Mouse (Mus musculus): ENCODE measurements around the gene Iqgap1. TPM values are rescaled to one million over a fixed set of nuclear protein-coding genes. Genes with fewer than 3 reads are reported as not detected.

The Iqgap1 gene
- total RNA-seq, 2 experiments from 2014 or later = 26.3 TPM

DNA sequence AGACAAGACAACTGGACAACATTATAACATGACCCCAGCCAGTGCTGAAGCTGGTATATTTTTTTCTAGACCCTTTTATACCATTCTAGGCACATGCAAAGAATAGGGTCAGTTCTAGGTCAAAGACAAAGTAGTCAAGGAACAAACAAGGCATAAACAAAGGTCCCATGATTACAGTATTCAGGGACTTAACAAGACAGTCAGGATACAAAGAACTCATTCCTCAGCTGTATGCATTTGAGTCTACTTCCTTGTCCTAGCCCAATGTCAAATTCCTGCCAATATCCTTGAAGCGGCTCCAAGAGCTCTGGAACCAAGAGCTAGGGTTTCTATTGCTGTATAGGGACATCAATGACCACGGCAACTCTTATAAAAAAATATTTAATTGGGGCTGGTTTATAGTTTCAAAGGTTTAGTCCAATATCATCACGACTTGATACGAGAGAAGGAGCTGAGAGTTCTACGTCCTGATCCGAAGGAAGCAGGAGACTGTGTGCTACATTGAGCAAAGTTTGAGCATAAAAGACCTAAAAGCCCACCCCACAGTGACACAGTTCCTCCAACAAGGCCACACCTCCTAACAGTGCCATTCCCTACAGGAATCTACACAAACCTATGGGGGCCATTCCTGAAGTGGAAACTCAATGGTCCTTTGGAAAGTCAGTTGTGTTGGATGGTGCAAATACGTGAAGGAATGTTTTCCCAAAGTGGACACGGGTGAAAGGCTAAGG, 18.3 kb upstream of the Iqgap1 start:
- no peak for DNase-seq (ENCODE audit: low spot score in 2 of 2)

DNA sequence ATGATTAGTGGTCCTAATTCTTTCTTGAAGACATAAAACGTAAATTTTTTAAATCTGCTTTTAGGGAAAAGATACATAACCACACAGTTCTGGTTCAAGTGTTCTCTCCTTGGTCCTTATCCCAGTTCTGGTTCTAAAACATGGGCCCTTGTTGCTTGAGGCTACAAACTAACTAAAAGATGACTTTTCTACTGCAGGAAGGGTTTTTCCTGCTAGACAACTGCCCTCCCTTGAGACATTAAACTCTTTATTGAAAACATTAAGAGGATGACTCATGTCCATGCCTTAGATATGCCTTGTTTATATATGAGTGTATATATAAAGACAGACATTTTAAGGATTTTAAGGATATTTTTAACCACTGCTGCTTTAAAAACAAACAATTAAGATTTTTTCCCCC, 17.4 kb upstream of the Iqgap1 start:
- no peak for DNase-seq (ENCODE audit: low spot score in 2 of 2)

DNA sequence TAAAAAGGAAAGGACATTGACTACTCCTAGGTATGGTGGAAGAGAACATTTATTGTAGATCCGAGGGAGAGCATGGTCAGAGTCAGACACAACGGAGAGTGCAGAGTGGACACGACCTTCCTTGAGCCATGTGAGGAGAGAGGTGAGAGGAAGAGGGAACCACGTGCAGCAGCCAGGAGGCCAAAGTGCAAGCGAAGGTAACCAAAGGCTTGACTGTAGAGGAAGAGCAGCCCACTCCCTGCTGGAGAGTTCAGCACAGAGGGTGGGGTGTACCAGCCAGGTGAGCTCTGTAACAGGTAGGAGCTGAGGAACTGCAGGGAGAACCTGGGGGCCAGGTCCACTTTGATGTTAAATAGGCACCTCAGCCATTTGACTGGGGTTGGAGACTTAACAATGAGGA, 16.4 kb upstream of the Iqgap1 start:
- DNase-seq (ENCODE audit: low spot score in 2 of 2) = no peak

DNA sequence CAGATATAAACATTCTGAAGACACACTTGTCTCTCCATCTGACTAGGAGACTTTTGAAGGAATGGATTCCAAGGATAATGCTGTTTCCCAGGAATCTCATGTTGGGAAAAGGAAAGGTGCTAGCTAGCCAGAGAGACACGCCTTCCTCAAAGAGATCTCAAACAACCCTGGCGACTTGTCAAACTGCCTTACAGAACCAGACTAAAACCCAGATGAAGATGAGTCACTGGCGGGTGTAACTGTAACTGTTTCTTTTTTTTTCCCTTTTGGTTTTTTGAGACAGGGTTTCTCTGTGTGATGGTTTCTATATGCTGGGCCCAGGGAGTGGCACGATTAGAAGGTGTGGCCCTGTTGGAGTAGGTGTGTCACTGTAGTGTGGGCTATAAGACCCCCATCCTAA, 15.2 kb upstream of the Iqgap1 start:
- DNase-seq (ENCODE audit: low spot score in 2 of 2) = no peak

DNA sequence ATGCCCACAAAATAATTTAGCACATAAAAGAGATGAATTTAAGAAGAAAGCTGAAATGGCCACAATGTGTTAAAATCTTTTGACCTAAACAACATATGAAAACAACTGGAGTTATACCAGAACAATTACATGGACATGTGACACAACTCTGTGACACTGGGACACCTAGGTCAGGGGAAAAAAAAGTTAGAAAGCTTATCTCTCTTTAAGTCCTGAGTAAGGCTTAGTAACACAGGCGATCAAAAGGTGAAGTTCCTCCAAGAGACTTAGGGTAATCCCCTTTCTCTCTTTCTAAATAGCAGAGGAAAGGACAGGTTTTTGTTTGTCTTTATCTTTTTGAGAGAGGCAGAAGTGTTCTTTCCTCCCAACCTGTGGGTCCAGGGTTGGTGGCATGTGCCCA, 14.5 kb upstream of the Iqgap1 start:
- DNase-seq (ENCODE audit: low spot score in 2 of 2) = no peak

DNA sequence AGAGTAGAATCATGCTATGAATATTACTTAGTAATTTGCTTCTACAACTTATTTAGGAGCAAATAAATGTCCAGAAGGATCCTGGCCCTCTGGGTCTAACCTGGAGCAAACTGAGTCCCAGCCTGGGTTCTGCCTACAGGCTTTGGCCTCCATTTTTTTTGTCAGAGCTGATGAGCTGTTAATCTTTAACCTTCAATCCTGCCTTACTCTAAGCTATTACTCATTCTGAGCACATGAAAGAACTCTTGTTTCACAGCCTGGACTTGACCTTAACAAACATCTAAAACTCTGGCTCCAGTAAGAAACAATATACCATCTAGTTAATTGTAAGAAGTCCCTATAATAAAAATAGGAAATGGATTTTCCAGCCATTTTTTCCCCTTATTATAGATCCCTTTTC, 14.0 kb upstream of the Iqgap1 start:
- DNase-seq (ENCODE audit: low spot score in 2 of 2) = no peak

DNA sequence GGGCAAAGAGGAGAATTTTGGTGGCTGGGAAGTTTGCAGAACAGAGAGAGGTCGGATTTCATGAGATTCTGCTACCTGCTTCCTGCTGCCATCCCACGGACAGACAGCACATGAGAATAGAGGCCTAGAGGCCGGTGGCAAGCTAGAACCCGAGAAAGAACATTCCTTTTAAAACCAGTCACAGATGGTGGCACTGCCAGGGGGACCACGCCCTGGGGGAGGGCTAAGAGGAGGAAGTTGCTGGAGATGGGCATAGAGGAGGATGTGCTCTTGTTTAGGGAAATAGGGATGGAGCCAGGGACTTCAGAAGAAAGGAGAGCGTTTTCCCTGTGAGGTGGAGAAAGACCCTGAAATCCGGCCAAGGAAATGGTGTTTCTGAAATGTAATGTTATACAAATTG, 12.5 kb upstream of the Iqgap1 start:
- DNase-seq (ENCODE audit: low spot score in 2 of 2) = no peak

DNA sequence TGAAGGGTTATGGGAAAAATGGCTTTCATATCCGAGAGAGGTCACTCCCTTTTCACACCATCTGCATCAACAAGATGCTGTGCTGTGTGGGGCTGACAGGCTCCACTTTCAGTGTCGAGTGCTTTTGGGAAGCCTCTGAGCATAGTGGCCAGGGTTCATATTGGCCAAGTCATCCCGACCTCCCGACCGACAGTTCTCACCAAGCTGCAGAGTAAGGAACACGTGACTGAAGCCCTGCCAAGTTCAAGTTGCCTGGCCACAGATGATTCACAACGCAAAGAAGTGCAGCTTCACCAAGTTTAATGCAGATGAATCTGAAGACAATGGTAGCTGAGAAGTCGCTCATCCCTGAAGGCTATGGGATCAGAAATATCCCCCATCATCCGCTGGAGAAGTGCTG, 12.0 kb upstream of the Iqgap1 start:
- no peak for DNase-seq (ENCODE audit: low spot score in 2 of 2)

DNA sequence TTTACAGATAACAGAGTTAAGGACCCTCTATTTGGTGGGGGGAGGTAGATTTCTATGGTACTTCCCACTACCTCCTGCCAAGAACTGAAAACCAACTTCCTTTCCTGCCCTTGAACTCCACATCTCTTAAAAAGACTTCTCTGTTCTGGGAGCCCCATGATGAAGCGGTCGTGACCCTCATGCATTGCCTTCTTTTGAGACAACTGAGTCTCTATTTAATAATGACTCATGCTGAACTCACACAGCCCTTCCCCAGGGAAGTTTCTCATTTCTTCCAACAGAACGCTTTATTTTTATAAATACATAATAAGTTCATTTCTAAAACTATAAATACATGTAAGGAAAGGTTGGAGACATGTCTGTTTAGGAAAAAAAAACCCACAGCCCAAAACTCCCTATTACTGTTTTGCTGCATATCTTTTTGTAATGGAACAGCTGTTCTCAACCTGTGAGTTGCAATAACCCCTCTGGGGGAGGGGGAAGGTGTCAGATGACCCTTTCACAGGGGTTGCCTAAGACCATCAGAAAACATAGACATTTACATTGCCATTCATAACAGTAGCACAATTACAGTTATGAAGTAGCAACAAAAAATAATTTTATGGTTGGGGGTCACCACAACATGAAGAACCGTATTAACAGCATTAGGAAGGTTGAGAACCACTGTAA, 10.3 kb upstream of the Iqgap1 start:
- no peak for DNase-seq (ENCODE audit: low spot score in 2 of 2)

DNA sequence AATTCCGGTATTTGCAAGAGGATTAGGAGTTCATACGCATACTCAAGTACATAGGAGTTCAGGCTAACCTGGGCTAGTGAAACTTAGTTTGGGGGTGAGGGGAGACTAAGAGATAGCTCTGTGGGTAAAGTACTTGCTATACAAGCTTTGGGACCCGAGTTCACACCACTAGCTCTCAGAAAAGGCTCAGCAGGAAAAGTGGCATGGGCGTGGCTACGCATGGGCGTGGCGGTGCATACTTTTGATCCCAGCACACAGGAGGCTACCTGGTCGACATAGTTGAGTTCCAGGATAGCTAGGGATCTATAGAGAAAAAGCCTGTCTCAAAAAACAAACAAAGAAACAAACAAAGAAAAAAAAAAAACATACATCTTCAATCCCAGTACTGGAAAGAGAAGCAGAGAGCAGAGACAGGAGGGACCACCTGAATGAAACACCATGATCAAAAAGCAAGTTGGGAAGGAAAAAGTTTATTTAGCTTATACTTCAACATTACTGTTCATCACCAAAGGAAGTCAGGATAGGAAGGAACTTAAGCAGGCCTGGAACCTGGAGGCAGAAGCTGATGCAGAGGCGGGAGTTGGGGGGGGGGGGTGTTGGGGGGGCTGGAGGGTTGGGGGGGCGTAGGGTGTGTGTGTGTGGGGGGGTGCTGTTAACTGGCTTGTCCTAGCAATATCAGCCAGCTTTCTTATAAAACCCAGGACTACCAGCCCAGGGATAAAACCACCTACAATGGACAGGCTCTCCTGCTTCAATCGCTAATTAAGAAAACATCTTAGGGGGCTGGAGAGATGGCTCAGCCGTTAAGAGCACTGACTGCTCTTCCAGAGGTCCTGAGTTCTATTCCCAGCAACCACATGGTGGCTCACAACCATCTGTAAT, 8.1 kb upstream of the Iqgap1 start:
- no peak for DNase-seq (ENCODE audit: low spot score in 2 of 2)

DNA sequence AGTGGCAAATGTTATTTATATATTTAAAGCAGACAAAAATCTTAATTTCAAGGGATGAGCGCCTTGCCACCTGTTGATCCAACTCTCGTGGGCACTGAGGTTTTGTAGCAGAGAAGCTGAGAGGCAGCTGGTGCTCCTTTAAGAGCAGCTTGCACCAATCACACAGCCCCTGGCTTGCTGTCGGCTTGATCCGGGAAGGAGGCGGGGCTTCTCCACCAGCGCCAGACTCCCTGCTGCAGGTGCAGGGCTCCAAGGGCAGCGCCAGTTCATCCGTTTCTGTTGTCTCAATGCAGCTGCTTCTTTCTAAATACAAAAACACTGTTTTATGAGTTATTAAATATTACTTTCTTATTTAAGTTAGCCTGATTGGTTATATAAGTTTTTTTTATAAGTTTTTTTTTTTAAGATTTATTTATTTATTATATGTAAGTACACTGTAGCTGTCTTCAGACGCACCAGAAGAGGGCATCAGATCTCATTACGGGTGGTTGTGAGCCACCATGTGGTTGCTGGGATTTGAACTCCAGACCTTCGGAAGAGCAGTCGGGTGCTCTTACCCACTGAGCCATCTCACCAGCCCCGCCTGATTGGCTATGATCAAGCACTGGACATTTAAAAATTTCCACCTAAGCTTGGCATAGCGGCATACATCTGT, 7.3 kb upstream of the Iqgap1 start:
- peak in 1 of 2 experiments; percentile 9 for DNase-seq (ENCODE audit: low spot score in 2 of 2)

DNA sequence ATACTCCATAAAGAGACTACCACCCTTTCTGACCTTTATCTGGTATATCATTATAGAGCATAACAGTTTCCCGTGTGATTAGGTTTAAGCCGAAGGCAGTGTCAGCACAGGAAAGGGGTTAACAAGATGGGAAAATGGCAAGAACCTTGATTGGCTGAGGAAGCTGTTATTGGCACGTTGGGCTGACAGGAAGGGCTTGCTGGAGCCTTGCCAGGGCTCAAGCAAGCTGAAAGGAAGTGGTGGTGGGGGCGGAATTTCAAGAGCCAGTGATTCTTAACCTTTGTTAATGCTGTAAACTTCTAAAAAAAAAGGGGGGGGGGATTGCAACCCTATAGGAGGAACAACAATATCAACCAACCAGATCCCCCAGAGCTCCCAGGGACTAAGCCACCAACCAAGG, 6.4 kb upstream of the Iqgap1 start:
- DNase-seq (ENCODE audit: low spot score in 2 of 2) = no peak

DNA sequence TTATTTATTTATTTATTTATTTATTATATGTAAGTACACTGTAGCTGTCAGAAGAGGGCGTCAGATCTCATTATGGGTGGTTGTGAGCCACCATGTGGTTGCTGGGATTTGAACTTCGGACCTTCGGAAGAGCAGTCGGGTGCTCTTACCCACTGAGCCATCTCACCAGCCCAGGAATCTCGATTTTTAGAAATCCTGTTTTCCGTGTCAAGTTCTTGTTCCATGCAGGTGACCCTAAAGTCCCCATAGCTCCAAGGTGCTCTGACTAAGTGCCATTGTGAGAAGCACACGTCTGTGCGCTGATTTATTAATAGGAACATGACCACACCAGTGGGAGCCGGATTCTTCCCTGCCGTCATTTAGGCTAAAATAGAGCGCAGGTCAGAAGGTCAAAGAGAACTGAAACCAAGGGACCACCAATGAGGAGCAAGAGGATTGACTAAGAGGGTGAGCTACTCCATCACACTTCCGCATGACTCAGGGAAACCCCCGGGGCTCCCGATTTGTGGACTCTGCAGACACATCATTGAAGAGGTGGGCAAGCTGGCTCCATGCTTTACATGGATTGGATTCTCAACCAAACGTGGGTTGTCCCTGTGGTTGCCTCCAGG, 4.5 kb upstream of the Iqgap1 start:
- no peak for DNase-seq (ENCODE audit: low spot score in 2 of 2)

DNA sequence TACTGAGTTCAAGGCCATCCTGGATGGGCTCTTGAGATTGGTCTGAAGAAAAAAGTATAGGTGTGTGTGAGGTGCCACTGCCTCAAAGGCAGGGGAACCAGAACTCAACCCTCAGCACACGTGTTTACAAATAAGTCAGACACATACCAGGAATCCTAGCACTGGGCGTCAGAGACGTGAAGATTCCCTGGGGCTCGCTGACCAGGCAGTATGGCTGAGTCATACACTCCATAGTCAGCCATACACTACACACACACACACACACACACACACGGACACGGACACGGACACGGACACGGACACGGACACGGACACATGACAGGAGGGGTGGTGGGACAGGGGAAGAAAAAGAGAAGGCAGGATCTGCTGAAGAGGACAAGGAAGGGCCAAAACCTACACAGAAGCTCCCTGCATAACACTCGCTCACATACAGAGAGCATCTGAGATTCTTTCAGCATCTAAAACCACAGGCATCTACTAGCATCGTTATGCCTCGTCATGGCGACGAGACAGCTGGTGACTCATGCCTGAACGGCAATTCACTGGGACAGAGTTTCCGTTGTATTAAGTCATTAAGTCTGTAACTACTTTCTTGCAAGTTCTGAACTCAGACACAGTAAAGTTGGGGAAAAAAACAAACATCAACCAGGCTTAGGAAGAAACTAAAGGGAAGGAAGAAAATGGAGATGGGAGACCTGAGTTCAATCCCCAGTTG, 2.5 kb upstream of the Iqgap1 start:
- DNase-seq (ENCODE audit: low spot score in 2 of 2) = no peak

DNA sequence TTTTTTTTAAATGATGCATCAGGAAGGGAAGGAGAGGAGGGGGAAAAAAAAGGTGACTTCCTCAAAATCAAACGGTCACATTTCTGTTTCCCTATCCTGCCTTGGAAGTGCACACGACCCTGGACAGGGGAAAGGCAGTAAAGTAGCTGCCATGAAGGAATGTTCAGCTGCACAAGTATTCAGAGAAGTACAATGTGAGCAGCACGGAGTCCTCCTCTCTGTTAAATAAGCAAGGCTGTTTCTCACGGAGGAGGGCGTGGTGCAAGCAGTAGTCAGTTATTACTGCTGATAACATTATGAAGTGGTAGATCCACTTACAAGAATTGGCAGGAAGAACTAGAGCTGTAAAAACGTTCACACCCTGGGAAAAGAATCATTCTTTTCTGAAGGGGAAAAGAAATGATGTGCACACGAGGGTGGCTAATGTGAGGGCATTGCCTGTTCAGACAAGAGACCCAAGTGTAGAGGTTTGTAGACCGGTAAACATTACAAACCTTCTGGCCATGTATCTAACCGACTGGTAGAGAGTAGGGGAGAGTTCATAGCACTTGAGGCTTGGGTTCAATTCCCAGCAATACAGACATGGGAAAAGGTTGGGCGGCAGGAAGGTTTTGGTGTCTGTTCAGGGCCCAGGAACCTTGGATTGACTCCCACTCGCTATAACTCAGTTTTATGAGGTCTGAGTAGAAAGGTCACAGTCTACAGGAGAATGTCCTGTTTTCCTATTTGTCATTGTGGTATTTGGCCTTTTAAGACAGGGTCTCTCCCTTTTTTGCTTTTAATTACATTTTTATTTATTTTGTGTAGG, 1.7 kb downstream of the Iqgap1 start:
- DNase-seq (ENCODE audit: low spot score in 2 of 2) = no peak

DNA sequence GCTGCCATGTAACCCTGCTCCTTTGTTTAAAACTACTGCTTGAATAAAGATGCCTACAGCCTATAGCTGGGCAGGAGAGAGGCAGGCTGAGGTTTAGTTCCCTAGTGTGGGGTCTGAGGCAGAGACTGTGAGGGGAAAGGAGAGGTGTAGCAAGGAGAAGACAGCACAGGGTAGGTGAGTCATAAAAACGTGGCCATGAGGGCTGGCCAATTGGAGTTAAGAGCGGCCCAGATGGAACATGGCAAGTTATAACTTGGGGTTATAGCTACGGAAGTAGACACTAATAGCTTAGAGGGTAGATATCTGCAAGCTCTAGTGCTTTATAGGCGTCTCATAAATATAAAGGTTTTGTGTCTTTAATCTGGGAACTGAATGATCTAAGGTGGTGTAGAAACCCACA, 2.5 kb downstream of the Iqgap1 start:
- DNase-seq (ENCODE audit: low spot score in 2 of 2) = no peak

DNA sequence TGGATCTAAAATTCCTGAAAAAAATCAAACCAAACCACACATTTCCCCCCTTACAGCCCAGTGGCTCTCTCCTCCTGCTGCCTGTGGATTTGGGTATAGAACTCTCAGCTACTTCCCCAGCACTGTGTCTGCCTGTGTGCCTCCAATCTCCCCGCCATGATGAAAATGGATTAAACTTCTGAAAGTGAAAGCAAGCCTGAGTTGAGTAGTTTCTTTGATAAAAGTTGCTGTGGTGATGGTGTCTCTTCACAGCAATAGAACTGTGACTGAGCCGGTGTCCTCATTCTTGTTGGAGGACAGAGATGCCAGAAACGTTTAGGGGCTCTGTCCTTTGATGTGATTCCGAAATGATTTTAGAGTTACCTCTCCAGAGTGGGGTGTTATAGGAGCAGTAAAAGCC, 4.9 kb downstream of the Iqgap1 start:
- DNase-seq (ENCODE audit: low spot score in 2 of 2) = no peak

DNA sequence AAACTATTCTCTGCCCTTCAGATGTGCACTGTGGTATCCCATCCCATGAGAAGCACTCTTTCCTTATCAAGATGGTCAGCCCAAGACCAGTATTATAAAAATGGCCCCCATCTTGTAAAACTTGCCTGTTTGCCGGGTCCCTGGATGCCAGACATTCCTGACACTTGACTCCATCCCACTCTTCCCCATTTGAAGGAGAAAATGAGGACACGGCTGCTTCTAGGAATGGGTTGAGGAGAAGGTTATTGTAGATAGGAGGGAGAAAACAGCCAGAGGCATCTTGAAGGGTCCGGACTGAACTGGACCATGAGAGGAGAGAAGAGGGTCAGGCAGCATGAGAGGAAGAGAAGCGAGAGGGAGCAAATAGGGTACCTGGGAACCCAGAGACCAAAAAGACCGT, 9.1 kb downstream of the Iqgap1 start:
- DNase-seq (ENCODE audit: low spot score in 2 of 2) = no peak

DNA sequence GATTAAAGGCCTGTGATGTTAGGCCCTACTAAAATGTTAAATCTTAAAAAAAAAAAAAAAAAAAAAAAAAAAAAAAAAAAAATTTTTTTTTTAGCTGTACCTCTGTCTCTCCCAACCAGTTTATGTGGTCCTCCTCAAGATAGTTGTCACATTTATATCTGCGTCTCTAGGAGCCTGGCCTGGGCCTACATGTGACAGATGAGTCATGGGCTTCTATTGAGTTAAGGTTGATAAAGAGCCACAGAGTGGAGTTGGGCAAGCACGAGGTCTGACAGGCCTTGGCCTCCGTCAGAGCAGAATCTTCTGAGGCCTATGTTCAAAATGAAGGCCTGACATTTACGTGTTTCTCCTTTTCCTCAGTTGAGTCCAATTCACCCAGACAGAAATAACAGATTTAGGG, 12.4 kb downstream of the Iqgap1 start:
- DNase-seq (ENCODE audit: low spot score in 2 of 2) = no peak

DNA sequence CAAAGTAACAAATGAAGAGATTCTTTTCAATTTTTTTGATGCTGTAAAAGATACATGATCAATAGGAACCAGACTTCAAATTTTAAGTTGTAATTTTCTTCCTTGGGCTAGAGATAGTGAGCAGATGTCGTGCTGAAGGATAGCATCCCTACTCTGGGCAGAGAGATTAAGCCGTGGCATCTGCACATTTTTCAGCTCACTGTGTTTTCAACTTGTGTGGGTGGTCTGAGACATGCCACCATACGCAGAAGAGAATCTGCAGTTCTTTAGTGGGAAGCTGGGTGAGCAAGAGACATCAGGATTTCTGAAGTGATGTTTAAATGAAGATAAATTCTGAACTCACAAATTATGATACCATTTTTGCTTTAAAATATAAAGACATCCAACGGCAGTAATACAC, 19.4 kb downstream of the Iqgap1 start:
- DNase-seq (ENCODE audit: low spot score in 2 of 2) = peak in 1 of 2 experiments; percentile 29

Measured in layer of hippocampus, postnatal 14 days (tissue).